Mouse (Mus musculus) testis, adult 2 months (tissue): ENCODE results near the gene Olfr1358.

Source experiments
- CTCF ChIP-seq: fragments of 200-500 bp; IDR thresholded peaks from 2 replicates; pipeline ENCODE4 v1.5.1; 2012; ENCODE audit warnings: low read depth, mild to moderate bottlenecking, inconsistent platforms, low read length, moderate library complexity; ENCODE audit not compliant: control insufficient read depth, insufficient read depth, insufficient replicate concordance
- POLR2A ChIP-seq: fragments of 200-500 bp; IDR thresholded peaks from 2 replicates; pipeline ENCODE4 v1.6.1; 2012; ENCODE audit warnings: low read depth, mild to moderate bottlenecking, inconsistent platforms, low read length, moderate library complexity; ENCODE audit not compliant: control insufficient read depth

DNA sequence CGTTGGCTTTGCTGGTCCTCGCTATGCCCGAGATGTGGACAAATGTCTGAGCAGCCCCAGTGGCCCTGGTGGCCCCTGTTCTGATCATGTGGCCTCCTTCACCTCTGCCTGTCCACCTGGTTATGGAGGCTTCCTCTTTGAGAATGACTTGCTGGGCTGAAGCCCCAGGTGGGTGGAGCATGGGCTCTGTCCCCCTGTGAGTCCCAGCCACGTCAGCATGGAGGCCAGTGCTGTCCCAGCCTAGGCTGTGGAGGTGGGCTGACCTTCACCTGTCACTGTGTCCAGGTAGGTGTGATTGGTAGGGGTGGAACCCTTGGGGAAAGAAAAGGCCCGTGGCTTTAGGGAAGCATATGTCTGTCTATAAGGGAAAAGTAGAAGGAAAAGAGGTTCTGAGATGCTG lies 30.4 kb upstream of the Olfr1358 start:
- TF ChIP-seq CTCF (no peak), POLR2A (no peak)
